Mouse (Mus musculus) olfactory bulb, adult 2 months (tissue): ENCODE measurements around the gene Cpsf4l.

Experiments used
- CTCF ChIP-seq: fragments of 200-500 bp; IDR thresholded peaks from 2 replicates; pipeline ENCODE4 v1.5.1; 2012; ENCODE audit warnings: low read depth, mild to moderate bottlenecking, low read length, moderate library complexity; ENCODE audit not compliant: insufficient read depth
- POLR2A ChIP-seq: fragments of 200-500 bp; IDR thresholded peaks from 2 replicates; pipeline ENCODE4 v1.6.1; 2012; ENCODE audit warnings: mild to moderate bottlenecking, low read depth, low read length, moderate library complexity; ENCODE audit not compliant: insufficient read depth

GRCm38 (mm10) chr11:113733631-113734364 lies 24.0 kb upstream of the Cpsf4l start:
- TF ChIP-seq POLR2A (no peak), CTCF (no peak)
